Mouse (Mus musculus) urinary bladder, postnatal 4 days (tissue): Measurements from ENCODE around the gene Gnpat.

ENCODE experiments used
- DNase-seq, 2 experiments: peaks; one replicate each; pipeline ENCODE4 v3.0.0; 2021 to 2022; ENCODE audit warnings: low spot score in 2 of 2

Gnpat gene

DNA sequence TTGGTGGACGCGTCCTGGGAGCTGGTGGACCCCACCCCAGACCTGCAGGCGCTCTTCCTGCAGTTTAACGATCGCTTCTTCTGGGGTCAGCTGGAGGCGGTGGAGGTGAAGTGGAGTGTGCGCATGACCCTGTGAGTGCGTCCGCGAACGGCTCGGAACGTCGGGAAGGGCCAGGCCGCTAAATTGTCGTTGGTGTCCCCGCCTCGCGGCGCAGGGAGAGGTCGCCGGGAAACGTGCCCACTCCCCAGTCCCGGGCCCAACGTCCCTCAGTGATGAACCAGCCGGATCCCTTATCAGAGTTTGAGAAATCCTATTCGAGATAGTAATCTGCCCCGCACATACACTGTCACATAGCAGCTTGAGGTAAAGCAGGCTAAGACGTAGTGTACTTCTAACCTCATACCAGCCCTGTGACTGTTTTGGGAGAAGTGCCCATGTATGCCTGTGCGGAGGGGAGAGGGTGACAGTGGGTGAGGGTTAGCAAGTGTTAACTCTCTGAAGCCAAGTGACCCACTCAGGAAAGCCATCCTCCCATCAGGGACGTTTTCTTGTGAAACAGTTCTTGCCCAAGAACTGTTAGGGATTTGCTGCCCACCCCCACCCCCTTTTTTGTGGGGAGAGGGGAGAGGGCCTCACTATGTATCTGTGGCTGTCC lies 35.5 kb downstream of the Gnpat start:
- no peak for DNase-seq

DNA sequence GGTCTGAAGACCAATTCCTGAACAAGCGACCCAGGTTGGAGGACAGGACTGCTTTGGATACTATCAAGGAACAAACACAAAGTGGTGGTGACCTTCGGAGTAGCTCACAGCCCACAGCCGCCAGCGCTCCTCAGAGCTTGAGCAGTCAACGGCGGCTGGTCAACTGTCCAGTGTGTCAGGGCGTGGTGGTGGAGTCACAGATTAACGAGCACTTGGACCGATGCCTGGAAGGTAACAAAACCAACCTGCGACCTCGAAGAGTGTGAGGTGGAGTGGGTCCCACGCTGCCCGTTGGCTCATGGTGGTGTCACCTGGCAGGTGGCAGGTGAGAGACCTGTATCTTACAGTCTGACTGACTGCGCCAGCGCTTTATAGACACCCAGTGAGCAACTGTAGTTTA lies 40.4 kb downstream of the Gnpat start:
- DNase-seq, result no peak

DNA sequence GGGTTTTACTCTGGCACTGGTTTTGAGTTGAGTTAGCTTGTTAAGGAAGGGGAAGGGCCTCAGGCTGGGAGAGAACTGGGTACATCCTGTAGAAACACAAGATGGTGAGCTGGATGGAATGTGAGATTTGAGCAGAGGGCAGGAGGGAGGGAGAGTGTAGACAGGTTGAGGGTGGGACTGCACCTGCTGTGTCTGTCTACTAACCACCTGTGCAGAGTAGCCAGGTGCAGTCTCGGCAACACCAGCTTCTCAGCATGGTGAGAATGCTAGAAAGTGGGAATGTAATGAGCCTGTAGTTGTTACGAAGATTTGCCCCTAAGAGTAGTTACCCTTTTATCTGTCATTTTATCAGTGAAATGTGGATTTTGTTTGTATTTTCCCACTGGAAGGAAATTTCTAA lies 42.6 kb downstream of the Gnpat start:
- no peak for DNase-seq

DNA sequence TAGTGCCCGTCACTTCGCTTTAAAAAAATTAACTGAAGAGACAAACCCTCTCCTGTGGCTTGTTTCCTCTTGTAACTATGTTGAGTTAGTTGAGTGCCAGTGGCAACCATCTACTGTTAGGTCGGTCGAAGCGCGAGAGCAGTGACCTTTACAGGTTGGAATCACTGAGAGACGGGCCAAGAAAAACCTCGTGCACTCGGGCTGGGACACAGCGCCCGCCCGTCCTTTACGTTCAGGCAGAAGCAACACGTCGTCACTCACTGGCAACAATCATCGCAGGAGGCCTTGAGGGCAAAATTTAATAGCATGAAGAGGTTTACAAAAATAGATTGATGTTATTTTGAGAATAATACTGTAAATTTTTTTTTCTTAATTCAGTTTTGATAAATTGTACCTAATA lies 47.1 kb downstream of the Gnpat start:
- DNase-seq, result no peak

DNA sequence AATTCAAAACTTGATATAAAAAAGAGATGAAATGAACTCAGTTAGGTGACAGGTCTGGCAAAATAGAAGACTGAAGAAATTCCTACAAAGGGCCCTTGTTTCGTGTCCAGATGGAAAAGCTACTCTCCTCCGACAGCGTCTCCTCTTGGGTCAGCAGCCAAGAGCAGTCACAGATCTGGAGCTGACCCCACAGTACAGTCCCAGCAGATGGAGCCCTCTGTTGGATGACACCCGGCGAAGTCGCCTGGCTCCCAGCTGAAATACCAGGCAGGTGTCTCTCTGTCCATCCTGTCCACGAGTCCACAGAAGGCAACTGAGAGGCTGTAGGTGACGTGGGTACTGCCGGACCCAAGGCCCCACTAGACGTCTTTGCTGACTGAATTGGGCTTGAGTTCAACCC lies 47.5 kb downstream of the Gnpat start:
- DNase-seq, result no peak

DNA sequence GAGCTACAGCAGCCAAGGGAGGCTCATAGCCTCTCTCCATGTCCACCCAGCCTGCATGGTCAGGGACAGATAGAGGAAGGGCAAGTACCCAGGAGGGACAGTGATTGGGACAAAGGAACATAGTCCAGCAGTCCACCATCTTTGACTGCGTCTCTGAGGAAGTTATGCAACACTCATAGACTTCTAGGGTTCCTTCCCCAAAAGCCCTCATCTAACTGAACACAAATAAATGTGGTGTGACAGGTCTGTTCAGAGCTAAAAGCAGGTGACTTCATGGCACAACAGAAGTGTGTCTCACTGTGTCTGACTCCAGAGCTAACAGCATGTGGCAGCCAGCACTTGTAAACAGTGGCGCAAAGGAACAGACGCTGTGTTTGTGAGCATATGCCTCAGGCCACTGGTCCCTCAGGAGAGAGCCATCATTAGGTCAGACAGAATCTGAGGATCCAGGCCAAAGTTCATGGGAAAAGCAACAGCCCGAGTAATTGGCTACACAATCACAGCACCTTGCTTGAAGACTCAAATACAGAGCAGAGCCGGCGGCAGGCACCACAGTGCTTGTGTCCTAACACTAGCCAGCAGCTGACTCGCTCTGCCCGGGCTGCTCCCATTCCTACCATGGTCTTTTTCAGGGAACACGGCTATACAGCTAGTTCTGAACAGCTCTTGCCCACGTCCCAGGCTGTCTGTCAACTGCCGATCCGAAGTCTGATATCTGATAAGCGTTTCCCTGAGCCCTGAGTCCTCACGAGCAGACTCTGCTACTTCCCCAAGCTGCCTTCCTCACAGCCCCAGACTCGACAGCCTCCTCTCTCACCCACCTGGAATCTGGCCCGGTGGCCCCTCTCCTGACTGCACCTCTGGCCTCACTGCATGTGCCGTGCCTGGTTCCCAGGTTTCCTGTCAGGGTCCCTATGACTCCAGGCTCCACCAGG lies 49.4 kb downstream of the Gnpat start:
- DNase-seq, result no peak

DNA sequence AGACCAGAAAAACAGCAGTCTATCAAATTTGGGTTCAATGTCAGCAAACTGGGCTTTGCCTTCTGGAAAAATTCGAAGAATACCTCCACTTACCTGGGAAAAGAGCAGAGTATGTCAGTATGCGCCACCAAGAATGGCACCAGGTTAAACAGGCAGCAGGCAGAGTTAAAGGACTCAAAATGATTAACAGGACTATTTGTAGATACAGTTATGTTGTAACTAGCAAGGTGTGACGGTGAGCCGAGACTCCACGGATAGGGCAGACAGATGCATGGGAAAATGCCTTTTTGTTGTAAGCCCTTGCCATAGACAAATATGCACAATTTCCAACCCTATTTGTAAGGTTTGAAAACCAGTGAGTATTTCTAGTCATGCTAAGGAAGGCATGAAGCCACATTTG lies 51.2 kb downstream of the Gnpat start:
- DNase-seq, result no peak

DNA sequence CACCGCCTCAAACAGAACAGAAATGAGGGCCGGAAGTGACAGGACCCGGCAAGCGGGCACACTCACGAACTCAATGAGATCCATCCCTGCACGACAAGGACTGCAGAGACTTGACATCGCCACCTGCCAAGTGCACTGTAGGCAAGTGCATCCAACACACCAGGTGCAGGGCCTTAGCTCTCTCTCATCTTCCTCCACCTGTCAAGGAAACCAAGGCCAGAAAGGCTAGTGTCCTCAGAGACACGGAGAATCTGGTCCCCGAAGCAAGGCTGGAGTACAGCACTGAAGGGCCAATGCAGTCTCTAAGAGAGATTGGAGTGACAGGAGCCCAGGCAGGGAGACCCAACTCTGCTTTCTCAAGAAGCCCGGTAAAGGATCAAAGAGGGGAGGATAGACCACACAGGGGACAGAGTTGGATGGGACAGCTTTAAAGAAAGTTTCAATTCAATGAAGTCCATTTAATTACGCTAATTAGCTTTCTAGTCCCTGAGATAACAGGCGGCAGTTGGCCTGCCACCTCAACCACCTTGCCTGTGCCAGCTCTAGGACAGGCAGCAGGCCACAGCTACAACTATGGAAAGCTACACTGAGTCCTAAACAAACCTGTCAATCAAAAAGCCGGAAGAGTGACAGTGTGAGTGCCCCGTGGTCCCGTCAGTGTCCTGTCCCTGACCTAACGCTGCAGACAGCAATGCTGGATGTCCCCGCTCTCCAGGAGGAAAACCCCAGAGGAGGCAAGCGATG lies 55.1 kb downstream of the Gnpat start:
- no peak for DNase-seq

DNA sequence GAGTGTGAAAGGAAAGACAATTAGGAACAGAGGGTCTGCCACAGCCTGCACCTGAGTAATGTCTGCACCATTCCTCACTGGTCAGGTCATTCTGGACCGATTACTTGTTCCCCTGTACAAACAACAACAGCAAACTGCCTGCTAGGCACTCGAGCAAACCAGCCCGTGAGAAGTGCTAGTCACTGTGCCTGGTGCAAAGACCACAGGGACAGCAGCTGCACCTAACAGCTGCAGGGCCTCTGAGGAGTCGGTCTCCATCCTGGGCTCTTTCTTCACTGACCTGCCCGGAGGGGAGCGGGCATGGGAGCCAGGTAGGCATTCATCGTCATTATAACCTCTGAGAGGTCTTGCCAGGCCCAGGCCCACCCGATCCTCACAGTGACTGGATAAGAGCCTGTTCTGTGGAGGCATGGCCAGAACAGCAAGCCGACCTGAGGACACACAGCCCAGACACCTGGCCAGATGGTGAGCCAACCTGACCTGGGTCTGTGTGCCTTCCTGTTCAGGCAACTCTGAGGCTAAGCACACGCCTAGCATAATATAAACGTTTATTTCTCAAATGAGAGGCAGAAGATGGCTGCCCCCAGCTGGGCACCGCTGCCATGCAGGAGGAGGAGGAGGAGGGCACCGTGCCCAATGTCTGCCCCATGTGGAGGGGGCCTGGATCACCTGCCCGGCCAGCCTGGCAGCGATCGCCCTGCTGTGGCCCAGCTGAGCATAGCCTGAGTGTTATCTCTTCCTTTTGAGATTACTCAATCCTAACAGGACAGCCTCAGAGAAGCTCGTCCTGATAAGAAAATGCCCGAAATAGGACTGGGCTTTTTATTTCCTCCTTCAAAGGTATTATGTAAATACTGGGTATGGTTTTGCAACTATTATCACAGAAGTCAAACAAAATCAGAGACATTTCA lies 58.8 kb downstream of the Gnpat start:
- no peak for DNase-seq

DNA sequence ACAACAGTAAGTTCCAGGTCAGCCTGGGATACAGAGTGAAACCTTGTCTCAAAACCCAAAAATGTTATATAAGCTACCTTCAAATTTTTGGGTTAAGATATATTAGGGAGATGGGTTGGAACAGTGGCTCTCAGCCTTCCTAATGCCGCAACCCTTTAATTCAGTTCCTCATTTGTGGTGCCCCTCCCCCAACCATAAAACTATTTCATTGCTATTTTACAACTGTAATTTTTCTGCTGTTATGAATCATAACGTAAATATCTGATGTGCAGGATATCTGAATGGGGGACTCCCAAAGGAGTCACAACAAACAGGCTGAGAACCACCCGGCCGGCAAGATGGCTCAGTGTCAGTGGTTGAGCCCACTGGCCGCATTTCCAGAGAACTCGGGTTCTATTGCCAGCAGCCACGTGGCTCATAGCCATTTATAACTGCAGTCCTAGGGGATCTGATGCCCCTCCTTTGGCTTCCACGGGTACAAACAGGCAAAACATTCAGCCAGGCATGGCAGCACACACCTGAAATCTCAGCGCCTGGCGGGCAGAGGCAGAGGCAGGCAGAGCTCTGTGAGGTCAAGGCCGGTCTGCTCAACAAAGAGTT lies 59.8 kb downstream of the Gnpat start:
- no peak for DNase-seq

DNA sequence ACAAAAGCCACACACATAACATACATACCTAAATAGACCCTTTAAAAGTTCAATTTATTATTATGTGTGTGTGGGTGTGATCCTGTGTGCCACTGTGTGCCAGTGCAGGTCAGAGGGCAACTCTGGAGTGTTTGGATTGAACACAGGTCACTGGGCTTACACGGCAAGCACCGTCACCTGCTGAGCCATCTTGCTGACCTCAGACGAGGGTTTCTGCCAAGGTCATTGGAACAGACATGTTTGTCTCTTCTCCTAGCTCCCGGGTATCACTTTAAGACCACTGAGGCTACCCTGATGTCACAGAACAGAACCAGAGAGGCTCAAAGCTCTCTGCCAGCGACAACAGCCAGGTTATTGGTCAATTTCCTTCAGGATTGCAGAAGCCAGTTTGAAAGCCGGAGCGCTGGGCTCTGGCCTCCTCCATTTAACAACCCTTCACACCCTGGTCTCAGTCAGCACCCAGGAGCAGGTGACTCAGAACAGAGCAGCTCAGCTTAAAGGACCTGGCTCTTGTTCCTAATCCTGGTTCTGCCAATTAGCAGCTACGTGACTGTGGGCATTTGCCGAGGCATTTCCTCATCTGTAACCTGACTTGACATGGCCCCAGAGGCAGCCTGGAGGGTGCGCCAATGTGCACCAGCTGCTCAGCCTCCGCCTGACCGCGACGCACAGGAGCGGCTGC lies 61.3 kb downstream of the Gnpat start:
- no peak for DNase-seq

DNA sequence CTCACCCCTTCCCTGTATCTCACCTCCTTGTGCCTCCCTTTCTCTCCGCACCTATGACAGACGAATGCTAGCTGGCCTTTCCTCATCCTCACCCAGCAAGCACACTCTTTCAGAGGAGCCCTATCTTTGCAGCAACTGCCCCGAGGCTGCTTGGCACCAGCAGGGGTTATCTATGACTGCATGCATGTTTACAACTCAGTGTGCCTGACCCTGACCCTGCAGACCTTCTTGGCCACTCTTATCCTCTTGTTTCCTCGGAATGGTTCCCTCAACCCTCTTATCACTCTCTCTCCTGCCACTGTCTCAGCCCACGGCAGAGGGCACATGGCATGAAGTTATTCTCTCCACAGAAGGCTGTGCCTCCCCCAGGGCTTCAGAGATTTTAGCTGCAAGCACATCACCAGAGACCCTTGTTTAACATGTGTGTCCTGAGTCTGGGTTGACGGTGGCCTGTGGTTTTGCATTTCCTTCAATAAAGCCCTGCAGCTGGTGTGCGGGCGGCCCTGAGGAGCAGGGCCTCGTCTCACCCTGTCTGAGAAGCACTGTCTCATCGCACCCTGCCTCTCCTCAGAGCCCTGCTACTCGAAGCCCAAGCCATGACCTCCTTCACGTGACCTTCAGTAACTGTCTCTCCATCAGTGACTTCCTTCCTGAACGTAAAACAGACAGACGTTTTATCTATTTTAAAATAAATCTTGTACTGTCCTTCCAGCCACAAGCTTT lies 62.9 kb downstream of the Gnpat start:
- no peak for DNase-seq

DNA sequence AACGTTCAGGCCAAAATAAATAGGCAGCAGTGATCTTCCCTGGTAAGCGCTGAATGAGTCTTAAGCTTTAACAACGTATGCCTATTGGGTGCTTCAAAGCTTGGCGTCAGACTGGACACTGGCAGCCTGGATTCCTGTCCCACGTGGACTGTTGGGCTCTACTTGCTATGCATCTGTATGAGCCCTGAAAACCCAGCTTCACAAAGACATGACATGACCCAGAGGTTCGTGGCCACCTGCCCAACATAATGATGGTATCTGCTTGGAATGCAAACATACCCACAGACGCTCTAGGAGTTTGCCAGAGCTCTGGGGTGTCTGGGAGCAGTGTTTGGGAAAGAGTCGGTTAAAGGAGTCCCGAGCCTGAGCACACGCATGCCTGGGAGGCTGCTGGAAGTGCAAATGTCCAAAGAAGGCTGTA lies 63.5 kb downstream of the Gnpat start:
- peak; percentile 69 to 71 for DNase-seq

DNA sequence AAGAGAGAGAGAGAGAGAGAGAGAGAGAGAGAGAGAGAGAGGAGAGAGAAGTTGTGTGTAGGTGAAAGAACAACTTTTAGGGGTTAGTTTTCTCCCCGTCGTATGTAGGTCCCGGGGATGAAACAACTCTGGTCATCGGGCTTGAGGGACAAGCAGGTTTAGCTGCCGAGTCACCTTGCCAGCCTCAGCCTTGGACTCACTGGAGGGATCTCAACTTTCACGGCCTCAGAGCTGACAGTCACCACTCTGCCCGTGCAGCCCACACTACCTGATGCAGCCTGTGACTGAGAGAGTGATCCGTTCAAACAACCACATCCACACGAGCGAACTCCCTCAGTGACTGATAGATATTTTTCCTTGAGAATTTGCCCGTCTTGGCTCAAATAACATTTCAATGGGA lies 66.2 kb downstream of the Gnpat start:
- DNase-seq, result no peak

DNA sequence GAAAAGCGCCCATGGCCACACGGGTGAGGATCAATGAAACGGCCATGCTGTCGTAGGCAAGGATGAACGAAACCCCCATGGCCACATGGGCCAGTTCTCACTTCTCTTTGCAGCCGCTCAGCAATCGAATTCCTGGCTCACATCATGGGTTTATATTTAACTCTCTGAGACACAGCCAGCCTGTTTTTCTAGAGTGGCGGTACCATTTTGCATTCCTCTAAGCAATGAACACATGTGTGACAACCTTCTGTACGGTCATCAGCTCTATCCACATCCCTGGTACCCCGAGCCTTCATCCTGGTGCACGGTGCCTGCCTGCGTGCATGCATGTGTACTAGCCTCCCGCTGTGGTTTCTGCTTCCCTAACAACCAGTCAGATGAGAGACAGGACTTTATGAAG lies 67.3 kb downstream of the Gnpat start:
- no peak for DNase-seq

DNA sequence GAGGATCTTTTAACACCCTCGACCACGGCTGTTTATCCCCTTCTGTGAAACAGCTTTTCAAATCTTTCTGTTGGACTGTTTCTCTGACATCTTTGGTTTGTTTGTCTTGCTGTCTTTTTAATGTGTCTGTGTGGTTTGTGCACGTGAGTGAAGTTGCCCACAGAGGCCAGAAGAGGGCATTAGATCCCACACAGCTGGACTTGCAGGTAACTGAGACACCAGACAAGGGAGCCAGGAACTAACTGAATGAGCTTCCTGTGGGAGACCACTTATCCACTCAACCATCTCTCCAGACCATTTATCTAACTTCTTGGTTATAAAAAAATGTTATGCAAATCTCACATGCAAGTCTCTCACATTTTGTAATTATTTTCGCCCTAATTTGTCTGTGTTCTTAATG lies 67.8 kb downstream of the Gnpat start:
- DNase-seq, result no peak

DNA sequence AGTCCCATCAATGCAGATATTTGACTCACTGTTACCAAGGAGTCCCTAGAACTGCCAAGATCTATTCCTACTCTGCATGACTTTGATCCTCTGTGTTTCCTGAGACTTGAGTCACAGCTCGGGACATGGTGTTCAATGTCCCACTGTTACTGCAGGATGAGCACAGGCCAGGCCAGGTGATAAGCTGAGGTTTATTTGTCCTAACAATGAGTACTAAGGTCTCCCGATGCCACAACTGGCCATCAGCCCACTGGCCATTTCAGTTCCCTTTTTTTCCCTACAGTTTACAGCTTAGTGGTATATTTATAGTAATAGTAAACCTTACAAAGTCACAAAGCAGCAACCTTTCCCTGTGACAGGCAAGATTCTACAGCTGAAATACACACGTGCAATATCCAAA lies 69.6 kb downstream of the Gnpat start:
- no peak for DNase-seq

DNA sequence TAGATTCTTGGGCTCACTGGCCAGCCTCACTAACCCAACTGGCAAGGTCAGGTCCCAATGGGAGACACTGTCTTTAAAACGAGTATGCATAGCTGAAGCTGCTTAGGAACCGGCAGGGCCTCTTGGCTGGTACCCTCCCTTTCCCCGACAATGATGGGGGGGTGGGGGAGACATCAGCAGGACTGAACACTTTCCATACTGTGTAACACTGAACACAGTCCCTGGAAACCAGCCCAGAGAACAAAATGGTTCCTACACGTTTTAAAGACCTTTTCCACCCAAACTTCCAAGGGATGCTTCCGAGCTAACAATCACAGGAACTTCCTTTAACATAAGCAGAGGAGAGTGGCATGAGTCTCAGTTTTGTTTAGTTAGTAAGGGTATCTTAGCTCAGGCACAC lies 72.3 kb downstream of the Gnpat start:
- DNase-seq, result no peak

DNA sequence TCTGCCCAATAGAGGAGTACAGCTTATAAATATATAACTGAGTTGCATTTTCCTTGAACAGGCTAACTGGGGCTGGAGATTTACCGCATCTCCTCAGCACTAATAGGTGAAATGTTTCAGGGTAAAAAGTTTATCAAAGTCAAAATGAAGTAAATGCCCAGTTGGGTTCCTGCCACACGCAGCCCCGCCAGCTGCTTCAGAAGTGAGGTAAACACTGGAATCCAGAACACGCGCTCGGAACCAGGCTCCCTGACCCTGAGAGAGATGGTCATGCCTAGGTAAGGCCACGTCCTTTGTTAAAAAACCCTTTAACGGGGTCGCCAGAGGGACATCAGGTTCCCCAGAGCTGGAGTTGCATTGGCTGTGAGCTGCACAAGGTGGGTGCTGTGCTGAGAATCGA lies 73.9 kb downstream of the Gnpat start:
- no peak for DNase-seq

DNA sequence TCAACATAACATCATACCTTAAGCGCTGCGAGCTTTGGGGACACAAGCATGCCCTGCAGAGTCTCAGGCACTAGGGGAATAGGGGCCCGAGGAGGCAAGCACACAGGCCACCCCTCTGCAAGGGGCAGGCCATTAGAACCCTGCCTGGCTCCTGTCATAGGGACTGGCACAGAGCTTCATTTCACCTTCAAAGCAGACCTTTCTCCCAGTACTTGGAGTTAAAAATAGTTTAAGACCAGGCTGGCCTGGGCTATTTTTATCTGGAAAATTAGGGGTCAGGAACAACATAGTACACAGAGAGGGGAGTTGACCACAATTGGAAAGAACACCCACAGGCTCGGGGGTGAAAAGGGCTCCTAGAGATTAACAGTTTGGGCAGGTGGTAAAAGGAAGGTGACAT lies 74.5 kb downstream of the Gnpat start:
- DNase-seq, result no peak
